Mouse (Mus musculus): Measurements from ENCODE around the gene Bicra.

DNA sequence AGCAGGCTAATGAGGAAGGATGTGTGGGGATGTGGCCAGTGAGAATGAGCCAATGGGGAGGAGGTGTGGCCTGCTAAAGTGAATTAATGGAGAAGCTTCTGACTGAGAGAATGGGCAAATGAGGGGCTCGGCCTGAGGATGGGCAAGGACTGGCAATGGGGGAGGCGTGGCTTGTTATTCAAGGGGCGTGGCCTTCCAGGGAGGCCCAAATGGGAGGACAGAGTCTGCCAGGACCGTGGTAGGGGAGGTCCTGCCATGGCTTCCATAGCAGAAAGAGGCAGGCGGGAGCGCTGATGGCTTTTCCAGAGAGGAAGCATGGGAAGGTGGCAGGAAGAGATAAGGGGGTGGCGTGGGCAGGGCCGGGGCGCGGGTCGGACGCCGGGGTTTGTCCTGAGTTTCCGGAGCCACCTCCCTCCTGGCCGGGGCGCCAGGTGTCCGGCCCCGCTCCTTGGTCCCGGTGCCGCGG lies 92.7 kb downstream of the Bicra start:
- TF ChIP-seq CTCF (IDR thresholded peaks at IDR 0.05; ENCODE audit: low read depth, low read length) (no peak), TAL1 (conservative IDR thresholded peaks at IDR 0.05; ENCODE audit: low read depth, low read length) (no peak), GATA1 (IDR thresholded peaks at IDR 0.05; ENCODE audit: borderline replicate concordance, low read length) (no peak), GATA2 (IDR thresholded peaks at IDR 0.05; ENCODE audit: borderline replicate concordance, low read depth, low read length) (no peak), POLR2AphosphoS5 (IDR thresholded peaks at IDR 0.05; ENCODE audit: insufficient replicate concordance, low read depth, low read length) (no peak)
